Mouse (Mus musculus): ENCODE results near the gene Kcnn4. TPM values are rescaled to one million over a fixed set of nuclear protein-coding genes. Genes with fewer than 3 reads are reported as not detected.

Kcnn4 gene
- polyA plus RNA-seq, 1 experiment, result not detected

- no peak overlapping the region for H3K27ac ChIP-seq (replicated peaks; ENCODE audit: low read depth, low read length)
- peaks cover 16% of the 10 kb centered on the region for H3K4me1 ChIP-seq (ENCODE audit: control insufficient read depth, insufficient read depth, insufficient read length, low read length)
- no peak overlapping the region for H3K4me3 ChIP-seq (ENCODE audit: insufficient read depth, low read depth, low read length)
Measured at GRCm38 (mm10) chr7:24376456-24376855, 6.4 kb downstream of the Kcnn4 start.

GRCm38 (mm10) chr7:24377091-24377865, 7.2 kb downstream of the Kcnn4 start:
- Histone ChIP-seq H3K27ac (replicated peaks; ENCODE audit: low read depth, low read length) (no peak overlapping the region), H3K4me3 (ENCODE audit: insufficient read depth, low read depth, low read length) (0 out of 2 replicates have a peak overlapping the region, but pooled peaks have one; percentile 8), H3K4me1 (ENCODE audit: control insufficient read depth, insufficient read depth, insufficient read length, low read length) (peaks cover 15% of the 10 kb centered on the region)

GRCm38 (mm10) chr7:24378049-24378701, 8.1 kb downstream of the Kcnn4 start:
- H3K27ac ChIP-seq (replicated peaks; ENCODE audit: low read depth, low read length), result no peak overlapping the region
- H3K4me3 ChIP-seq (ENCODE audit: insufficient read depth, low read depth, low read length), result no peak overlapping the region
- peaks cover 8% of the 10 kb centered on the region for H3K4me1 ChIP-seq (ENCODE audit: control insufficient read depth, insufficient read depth, insufficient read length, low read length)

- Histone ChIP-seq H3K4me3 (ENCODE audit: insufficient read depth, low read depth, low read length) (no peak overlapping the region), H3K4me1 (ENCODE audit: control insufficient read depth, insufficient read depth, insufficient read length, low read length) (no peaks in the 10 kb centered on the region; the same call in 1 of the 2 replicates), H3K27ac (replicated peaks; ENCODE audit: low read depth, low read length) (no peak overlapping the region)
Measured at GRCm38 (mm10) chr7:24379934-24380333, 9.9 kb downstream of the Kcnn4 start.

- no peaks in the 10 kb centered on the region; the same call in 1 of the 2 replicates for H3K4me1 ChIP-seq (ENCODE audit: control insufficient read depth, insufficient read depth, insufficient read length, low read length)
- no peak overlapping the region for H3K4me3 ChIP-seq (ENCODE audit: insufficient read depth, low read depth, low read length)
- H3K27ac ChIP-seq (replicated peaks; ENCODE audit: low read depth, low read length), result no peak overlapping the region
Measured at GRCm38 (mm10) chr7:24380370-24380769, 10.3 kb downstream of the Kcnn4 start.

- Histone ChIP-seq H3K4me1 (ENCODE audit: control insufficient read depth, insufficient read depth, insufficient read length, low read length) (no peaks in the 10 kb centered on the region), H3K4me3 (ENCODE audit: insufficient read depth, low read depth, low read length) (no peak overlapping the region), H3K27ac (replicated peaks; ENCODE audit: low read depth, low read length) (no peak overlapping the region)
Measured at GRCm38 (mm10) chr7:24382730-24383372, 12.8 kb downstream of the Kcnn4 start.

- H3K4me3 ChIP-seq (ENCODE audit: insufficient read depth, low read depth, low read length), result no peak overlapping the region
- no peaks in the 10 kb centered on the region for H3K4me1 ChIP-seq (ENCODE audit: control insufficient read depth, insufficient read depth, insufficient read length, low read length)
- no peak overlapping the region for H3K27ac ChIP-seq (replicated peaks; ENCODE audit: low read depth, low read length)
Measured at GRCm38 (mm10) chr7:24384070-24384469, 14.0 kb downstream of the Kcnn4 start.

GRCm38 (mm10) chr7:24384827-24385226, 14.8 kb downstream of the Kcnn4 start:
- H3K4me1 ChIP-seq (ENCODE audit: control insufficient read depth, insufficient read depth, insufficient read length, low read length), result no peaks in the 10 kb centered on the region
- no peak overlapping the region for H3K4me3 ChIP-seq (ENCODE audit: insufficient read depth, low read depth, low read length)
- H3K27ac ChIP-seq (replicated peaks; ENCODE audit: low read depth, low read length), result no peak overlapping the region

GRCm38 (mm10) chr7:24387059-24387556, 17.0 kb downstream of the Kcnn4 start:
- Histone ChIP-seq H3K4me3 (ENCODE audit: insufficient read depth, low read depth, low read length) (no peak overlapping the region), H3K4me1 (ENCODE audit: control insufficient read depth, insufficient read depth, insufficient read length, low read length) (no peaks in the 10 kb centered on the region), H3K27ac (replicated peaks; ENCODE audit: low read depth, low read length) (peak overlapping the region; percentile 57; the same call in 1 of the 2 replicates)

- Histone ChIP-seq H3K27ac (replicated peaks; ENCODE audit: low read depth, low read length) (peak overlapping the region; percentile 62; the same call in 1 of the 2 replicates), H3K4me3 (ENCODE audit: insufficient read depth, low read depth, low read length) (no peak overlapping the region), H3K4me1 (ENCODE audit: control insufficient read depth, insufficient read depth, insufficient read length, low read length) (0 out of 2 replicates have a peak, but pooled peaks cover under 1% of the 10 kb centered on the region)
Measured at GRCm38 (mm10) chr7:24389516-24390187, 19.6 kb downstream of the Kcnn4 start.

- Histone ChIP-seq H3K4me3 (ENCODE audit: insufficient read depth, low read depth, low read length) (no peak overlapping the region), H3K4me1 (ENCODE audit: control insufficient read depth, insufficient read depth, insufficient read length, low read length) (0 out of 2 replicates have a peak, but pooled peaks cover 3% of the 10 kb centered on the region), H3K27ac (replicated peaks; ENCODE audit: low read depth, low read length) (no peak overlapping the region)
Measured at GRCm38 (mm10) chr7:24390512-24390911, 20.4 kb downstream of the Kcnn4 start.

- no peak overlapping the region for H3K27ac ChIP-seq (replicated peaks; ENCODE audit: low read depth, low read length)
- H3K4me3 ChIP-seq (ENCODE audit: insufficient read depth, low read depth, low read length), result no peak overlapping the region
- H3K4me1 ChIP-seq (ENCODE audit: control insufficient read depth, insufficient read depth, insufficient read length, low read length), result 0 out of 2 replicates have a peak, but pooled peaks cover 3% of the 10 kb centered on the region
Measured at GRCm38 (mm10) chr7:24391077-24391476, 21.0 kb downstream of the Kcnn4 start.

- H3K27ac ChIP-seq (replicated peaks; ENCODE audit: low read depth, low read length), result no peak overlapping the region
Measured at GRCm38 (mm10) chr7:24391687-24392086, 21.6 kb downstream of the Kcnn4 start.

GRCm38 (mm10) chr7:24394054-24394453, 24.0 kb downstream of the Kcnn4 start:
- no peak overlapping the region for H3K27ac ChIP-seq (replicated peaks; ENCODE audit: low read depth, low read length)
- no peak overlapping the region for H3K4me3 ChIP-seq (ENCODE audit: insufficient read depth, low read depth, low read length)
- peaks cover 6% of the 10 kb centered on the region; the same call in 1 of the 2 replicates for H3K4me1 ChIP-seq (ENCODE audit: control insufficient read depth, insufficient read depth, insufficient read length, low read length)

More at GRCm38 (mm10) chr7:24391687-24392086, 21.6 kb downstream of the Kcnn4 start:
- Histone ChIP-seq H3K4me1 (ENCODE audit: control insufficient read depth, insufficient read depth, insufficient read length, low read length) (0 out of 2 replicates have a peak, but pooled peaks cover 3% of the 10 kb centered on the region), H3K4me3 (ENCODE audit: insufficient read depth, low read depth, low read length) (no peak overlapping the region)
